Mouse (Mus musculus) G1E (cell line): ENCODE measurements at regions not wholly inside any gene's neighbourhood (a gene's known extent, or its start where the extent isn't known, plus 50 kb on each side); places are given as distances from the start of the nearest gene placed in this dataset.

Experiments
- CTCF ChIP-seq: IDR thresholded peaks from 2 replicates; pipeline ENCODE4 v1.5.1; 2012; ENCODE audit warnings: low read depth, low read length, inconsistent platforms, mixed read lengths
- GATA1 ChIP-seq: IDR thresholded peaks from 2 replicates; pipeline ENCODE4 v1.6.1; 2012; ENCODE audit warnings: borderline replicate concordance, low read length, inconsistent platforms, mixed read lengths
- GATA2 ChIP-seq: IDR thresholded peaks from 2 replicates; pipeline ENCODE4 v1.6.1; 2012; ENCODE audit warnings: low read depth, low read length, inconsistent platforms, borderline replicate concordance
- TAL1 ChIP-seq: conservative IDR thresholded peaks from 2 replicates; pipeline ENCODE4 v1.6.1; 2012; ENCODE audit warnings: low read depth, low read length, inconsistent platforms, mixed read lengths

DNA sequence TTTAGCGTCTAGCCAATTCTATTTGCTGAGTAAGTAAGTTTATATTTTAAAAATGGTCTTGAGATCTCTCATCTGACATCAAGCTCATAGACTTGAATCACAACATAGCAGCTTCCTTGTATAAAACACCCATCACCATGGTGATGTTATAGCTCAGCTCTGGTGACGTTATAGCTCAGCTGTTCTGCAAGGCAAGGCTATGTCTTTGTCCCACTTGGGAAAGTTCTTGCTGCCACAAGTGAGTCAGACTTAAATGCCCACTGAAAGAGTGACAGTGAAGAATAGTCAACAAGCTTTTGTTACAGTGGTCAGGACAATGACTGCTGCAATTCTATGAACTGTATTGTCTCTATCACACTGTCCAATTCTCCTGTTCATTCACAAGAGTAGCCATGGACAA is 122.2 kb upstream of the Satb2 start:
- TF ChIP-seq CTCF (no peak), GATA2 (no peak), TAL1 (no peak), GATA1 (no peak)
